ENCODE assay signal across 8 mouse cellular contexts in genomic region chr13:37778594-37779231, GRCm38 (mm10). TPM values are rescaled to one million over a fixed set of nuclear protein-coding genes. Genes with fewer than 3 reads are reported as not detected.
DNase-seq lines count a peak whose midpoint lies in the region; ATAC-seq lines count a peak whose summit lies in the region.

No protein-coding gene starts in this region.

- peak; percentile 63 for DNase-seq in NIH3T3 (ENCODE audit: low read depth)
- peak; percentile 6 for DNase-seq in cerebellum, adult 8-10 months
- DNase-seq in frontal cortex, adult 2 months (ENCODE audit: extremely low spot score in 1 of 2, low spot score in 1 of 2) = peak; percentile 8 to 36
- peak; percentile 30 for DNase-seq in hindbrain, embryonic 14.5 days (ENCODE audit: low spot score)
- DNase-seq in left cerebral cortex, adult 11 months (ENCODE audit: low spot score) = peak; percentile 2
- peak; percentile 46 to 58 for DNase-seq in lung, postnatal 4 days
- DNase-seq in retina, postnatal 7 days (ENCODE audit: low read depth, low spot score) = peak; percentile 45
- DNase-seq in yolk sac, embryonic 10.5 days (ENCODE audit: low spot score) = peak; percentile 34

- ATAC-seq in hindbrain, embryonic 14.5 days (ENCODE audit: low FRiP score) = peak; percentile 62

- H3K9me3 ChIP-seq in hindbrain, embryonic 14.5 days (ENCODE audit: control insufficient read depth, low read length) = no peaks in the 10 kb centered on the region

- H3K36me3 ChIP-seq in hindbrain, embryonic 14.5 days (replicated peaks; ENCODE audit: control insufficient read depth, insufficient read depth) = no peaks in the 10 kb centered on the region

- peaks cover 17% of the 10 kb centered on the region for H3K4me1 ChIP-seq in hindbrain, embryonic 14.5 days (replicated peaks; ENCODE audit: control insufficient read depth, insufficient read depth, low read length)

- no peak overlapping the region for H3K27ac ChIP-seq in hindbrain, embryonic 14.5 days

- peak overlapping the region; percentile 99 for H3K4me2 ChIP-seq in hindbrain, embryonic 14.5 days (replicated peaks)

- under 1% methylated on average over 25 of the region's 33 CpGs for WGBS in hindbrain, embryonic 14.5 days

- H3K9ac ChIP-seq in hindbrain, embryonic 14.5 days = peak overlapping the region; percentile 55

- H3K4me3 ChIP-seq in hindbrain, embryonic 14.5 days (replicated peaks; ENCODE audit: low read length) = peak overlapping the region; percentile 49

- H3K27me3 ChIP-seq in hindbrain, embryonic 14.5 days (ENCODE audit: control insufficient read depth, insufficient read depth, low read length) = peaks cover 33% of the 10 kb centered on the region

RNA-seq across cellular contexts. Expression of gene Rreb1, which starts 0.5 kb away (rescaled TPM):
- 35.6 and 38.2 TPM in 2 replicates for polyA plus RNA-seq in frontal cortex, adult 2 months (2012; rRNA removed)
- 5.1 and 5.8 TPM in 2 replicates for polyA plus RNA-seq in hindbrain, embryonic 14.5 days (2014; fragmentation: Nextera tagmentation; extraction: Ambion mirVana)

Comparison
In these comparisons a context has a peak if more than half of its experiments do, and no peak if none do; other contexts are left out.
1. DNase-seq: peak in every context shown above with its lines; median percentile 63 in NIH3T3; 52 in lung, postnatal 4 days; 45 in retina, postnatal 7 days; 34 in yolk sac, embryonic 10.5 days; 30 in hindbrain, embryonic 14.5 days; 22 in frontal cortex, adult 2 months; 6 in cerebellum, adult 8-10 months; 2 in left cerebral cortex, adult 11 months.